Mouse (Mus musculus): ENCODE data around the gene Zbtb17. TPM values are rescaled to one million over a fixed set of nuclear protein-coding genes. Genes with fewer than 3 reads are reported as not detected.

The Zbtb17 gene
- polyA plus RNA-seq, 1 experiment from 2014 or later, result 44.2 TPM

- H3K27me3 ChIP-seq (ENCODE audit: control insufficient read depth, insufficient read depth, low read length), result peaks cover 3% of the 10 kb centered on the region; the same call in 1 of the 2 replicates
- no peaks in the 10 kb centered on the region for H3K36me3 ChIP-seq (ENCODE audit: control insufficient read depth, insufficient read depth, low read length)
- 84% methylated on average over 5 of the region's 5 CpGs for WGBS
- ATAC-seq (ENCODE audit: insufficient number of reproducible peaks, low FRiP score, low TSS enrichment, low read depth), result no peak
- DNase-seq (ENCODE audit: low spot score), result no peak
- no peak overlapping the region for H3K9ac ChIP-seq (ENCODE audit: low read length)
- H3K4me2 ChIP-seq (ENCODE audit: low read depth, severe bottlenecking), result no peak overlapping the region
- H3K4me3 ChIP-seq (ENCODE audit: low read depth, low read length), result no peak overlapping the region
- H3K27ac ChIP-seq (replicated peaks; ENCODE audit: low read depth, low read length), result no peak overlapping the region
- peaks cover 13% of the 10 kb centered on the region for H3K4me1 ChIP-seq (ENCODE audit: control insufficient read depth, insufficient read depth, low read length)
- no peaks in the 10 kb centered on the region for H3K9me3 ChIP-seq (ENCODE audit: control insufficient read depth, low read length)
Observed at GRCm38 (mm10) chr4:141423288-141423687, 21.2 kb upstream of the Zbtb17 start.

DNA sequence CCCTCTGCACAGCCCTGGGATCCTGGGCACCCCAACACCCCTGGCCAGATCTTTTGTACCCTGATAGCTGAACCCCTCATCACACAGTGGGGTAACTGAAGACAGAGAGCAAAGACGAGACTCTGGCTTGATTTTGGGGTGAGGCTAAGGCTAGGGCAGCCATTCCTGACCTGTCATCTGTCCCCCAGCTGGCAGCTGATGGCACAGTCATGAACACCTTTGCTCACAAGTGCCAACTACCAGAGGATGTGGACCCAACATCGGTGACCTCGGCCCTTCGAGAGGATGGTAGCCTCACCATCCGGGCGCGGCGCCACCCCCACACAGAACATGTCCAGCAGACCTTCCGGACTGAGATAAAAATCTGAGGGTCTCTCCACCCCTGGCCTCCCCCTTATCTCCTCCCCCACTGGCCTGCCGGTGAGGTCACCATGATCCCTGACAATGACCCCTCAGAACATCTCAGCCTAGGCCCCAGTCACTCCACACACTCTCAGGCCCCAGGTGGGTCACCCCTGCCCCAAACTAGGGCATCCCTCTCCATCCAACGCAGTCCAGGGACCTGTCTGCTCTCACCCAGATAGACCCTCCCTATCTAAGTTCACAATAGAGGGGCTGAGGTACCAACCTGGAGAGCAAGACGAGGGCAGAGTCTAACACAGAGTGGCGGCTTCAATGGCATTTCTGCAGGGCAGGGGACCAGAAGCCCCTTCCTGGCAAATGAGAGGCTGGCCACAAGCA is 20.6 kb upstream of the Zbtb17 start:
- DNase-seq (ENCODE audit: low spot score) (no peak), ATAC-seq (ENCODE audit: insufficient number of reproducible peaks, low FRiP score, low TSS enrichment, low read depth) (no peak)
- Histone ChIP-seq H3K36me3 (ENCODE audit: control insufficient read depth, insufficient read depth, low read length) (no peaks in the 10 kb centered on the region), H3K27me3 (ENCODE audit: control insufficient read depth, insufficient read depth, low read length) (peaks cover 3% of the 10 kb centered on the region; the same call in 1 of the 2 replicates), H3K4me2 (ENCODE audit: low read depth, severe bottlenecking) (no peak overlapping the region), H3K4me3 (ENCODE audit: low read depth, low read length) (no peak overlapping the region), H3K27ac (replicated peaks; ENCODE audit: low read depth, low read length) (no peak overlapping the region), H3K9me3 (ENCODE audit: control insufficient read depth, low read length) (no peaks in the 10 kb centered on the region), H3K4me1 (ENCODE audit: control insufficient read depth, insufficient read depth, low read length) (peaks cover 13% of the 10 kb centered on the region), H3K9ac (ENCODE audit: low read length) (no peak overlapping the region)
- 88% methylated on average over 13 of the region's 13 CpGs for WGBS

GRCm38 (mm10) chr4:141425484-141426479 is 18.7 kb upstream of the Zbtb17 start:
- Histone ChIP-seq H3K36me3 (ENCODE audit: control insufficient read depth, insufficient read depth, low read length) (no peaks in the 10 kb centered on the region), H3K27me3 (ENCODE audit: control insufficient read depth, insufficient read depth, low read length) (peaks cover 3% of the 10 kb centered on the region; the same call in 1 of the 2 replicates), H3K4me3 (ENCODE audit: low read depth, low read length) (peak overlapping the region; percentile 37), H3K4me1 (ENCODE audit: control insufficient read depth, insufficient read depth, low read length) (peaks cover 5% of the 10 kb centered on the region), H3K9me3 (ENCODE audit: control insufficient read depth, low read length) (no peaks in the 10 kb centered on the region), H3K4me2 (ENCODE audit: low read depth, severe bottlenecking) (peak overlapping the region; percentile 83), H3K9ac (ENCODE audit: low read length) (no peak overlapping the region), H3K27ac (replicated peaks; ENCODE audit: low read depth, low read length) (no peak overlapping the region)
- 3% methylated on average over 36 of the region's 36 CpGs for WGBS
- DNase-seq (ENCODE audit: low spot score) (peak; percentile 58), ATAC-seq (ENCODE audit: insufficient number of reproducible peaks, low FRiP score, low TSS enrichment, low read depth) (peak; percentile 71)

GRCm38 (mm10) chr4:141426796-141427745 is 17.4 kb upstream of the Zbtb17 start:
- Histone ChIP-seq H3K4me3 (ENCODE audit: low read depth, low read length) (no peak overlapping the region), H3K36me3 (ENCODE audit: control insufficient read depth, insufficient read depth, low read length) (no peaks in the 10 kb centered on the region), H3K9ac (ENCODE audit: low read length) (no peak overlapping the region), H3K4me2 (ENCODE audit: low read depth, severe bottlenecking) (no peak overlapping the region), H3K9me3 (ENCODE audit: control insufficient read depth, low read length) (no peaks in the 10 kb centered on the region), H3K4me1 (ENCODE audit: control insufficient read depth, insufficient read depth, low read length) (peaks cover 5% of the 10 kb centered on the region), H3K27me3 (ENCODE audit: control insufficient read depth, insufficient read depth, low read length) (peaks cover 3% of the 10 kb centered on the region; the same call in 1 of the 2 replicates), H3K27ac (replicated peaks; ENCODE audit: low read depth, low read length) (no peak overlapping the region)
- no peak for DNase-seq (ENCODE audit: low spot score)
- 73% methylated on average over 10 of the region's 10 CpGs for WGBS
- ATAC-seq (ENCODE audit: insufficient number of reproducible peaks, low FRiP score, low TSS enrichment, low read depth), result no peak

GRCm38 (mm10) chr4:141427921-141428320 is 16.5 kb upstream of the Zbtb17 start:
- no peak for ATAC-seq (ENCODE audit: insufficient number of reproducible peaks, low FRiP score, low TSS enrichment, low read depth)
- no peak overlapping the region for H3K4me3 ChIP-seq (ENCODE audit: low read depth, low read length)
- DNase-seq (ENCODE audit: low spot score), result no peak
- no peaks in the 10 kb centered on the region for H3K36me3 ChIP-seq (ENCODE audit: control insufficient read depth, insufficient read depth, low read length)
- peaks cover 3% of the 10 kb centered on the region; the same call in 1 of the 2 replicates for H3K27me3 ChIP-seq (ENCODE audit: control insufficient read depth, insufficient read depth, low read length)
- 85% methylated on average over 13 of the region's 13 CpGs for WGBS
- no peak overlapping the region for H3K9ac ChIP-seq (ENCODE audit: low read length)
- no peaks in the 10 kb centered on the region for H3K9me3 ChIP-seq (ENCODE audit: control insufficient read depth, low read length)
- H3K27ac ChIP-seq (replicated peaks; ENCODE audit: low read depth, low read length), result no peak overlapping the region
- peaks cover 5% of the 10 kb centered on the region for H3K4me1 ChIP-seq (ENCODE audit: control insufficient read depth, insufficient read depth, low read length)
- H3K4me2 ChIP-seq (ENCODE audit: low read depth, severe bottlenecking), result no peak overlapping the region

- Histone ChIP-seq H3K4me1 (ENCODE audit: control insufficient read depth, insufficient read depth, low read length) (peaks cover 5% of the 10 kb centered on the region), H3K4me2 (ENCODE audit: low read depth, severe bottlenecking) (no peak overlapping the region), H3K27me3 (ENCODE audit: control insufficient read depth, insufficient read depth, low read length) (peaks cover 3% of the 10 kb centered on the region; the same call in 1 of the 2 replicates), H3K9ac (ENCODE audit: low read length) (no peak overlapping the region), H3K4me3 (ENCODE audit: low read depth, low read length) (no peak overlapping the region), H3K36me3 (ENCODE audit: control insufficient read depth, insufficient read depth, low read length) (no peaks in the 10 kb centered on the region), H3K9me3 (ENCODE audit: control insufficient read depth, low read length) (no peaks in the 10 kb centered on the region), H3K27ac (replicated peaks; ENCODE audit: low read depth, low read length) (no peak overlapping the region)
- WGBS, result 81% methylated on average over 6 of the region's 6 CpGs
- DNase-seq (ENCODE audit: low spot score) (no peak), ATAC-seq (ENCODE audit: insufficient number of reproducible peaks, low FRiP score, low TSS enrichment, low read depth) (no peak)
Observed at GRCm38 (mm10) chr4:141429381-141429780, 15.1 kb upstream of the Zbtb17 start.

- 45% methylated on average over 9 of the region's 9 CpGs for WGBS
- H3K36me3 ChIP-seq (ENCODE audit: control insufficient read depth, insufficient read depth, low read length), result no peaks in the 10 kb centered on the region
- ATAC-seq (ENCODE audit: insufficient number of reproducible peaks, low FRiP score, low TSS enrichment, low read depth), result no peak
- peaks cover 3% of the 10 kb centered on the region; the same call in 1 of the 2 replicates for H3K27me3 ChIP-seq (ENCODE audit: control insufficient read depth, insufficient read depth, low read length)
- H3K4me2 ChIP-seq (ENCODE audit: low read depth, severe bottlenecking), result no peak overlapping the region
- H3K27ac ChIP-seq (replicated peaks; ENCODE audit: low read depth, low read length), result no peak overlapping the region
- DNase-seq (ENCODE audit: low spot score), result peak; percentile 56
- H3K4me1 ChIP-seq (ENCODE audit: control insufficient read depth, insufficient read depth, low read length), result peaks cover 5% of the 10 kb centered on the region
- H3K9ac ChIP-seq (ENCODE audit: low read length), result no peak overlapping the region
- no peak overlapping the region for H3K4me3 ChIP-seq (ENCODE audit: low read depth, low read length)
- no peaks in the 10 kb centered on the region for H3K9me3 ChIP-seq (ENCODE audit: control insufficient read depth, low read length)
Observed at GRCm38 (mm10) chr4:141429847-141430246, 14.6 kb upstream of the Zbtb17 start.
